24 mouse cellular contexts compared by ENCODE assay signal in genomic region chr19:45479548-45479947, GRCm38 (mm10).
"Had no signal": no experiment of that assay in that cellular context is flagged by ENCODE, and none has a peak within 500 bp of the region (broad histone marks: within the 10 kb centered on the region; RNA-seq: fewer than 3 reads in every experiment).

No protein-coding gene starts in this region.

- H3K4me3 ChIP-seq: heart, embryonic 10.5 days; heart, embryonic 12.5 days; hindbrain, embryonic 10.5 days; hindbrain, embryonic 12.5 days; intestine, embryonic 15.5 days; kidney, embryonic 15.5 days; limb, embryonic 13.5 days; limb, embryonic 15.5 days; liver, embryonic 12.5 days had no signal

- H3K27me3 ChIP-seq: heart, embryonic 12.5 days; hindbrain, embryonic 12.5 days; intestine, embryonic 15.5 days; kidney, embryonic 15.5 days; limb, embryonic 15.5 days; liver, embryonic 12.5 days had no signal

- H3K4me2 ChIP-seq: heart, embryonic 12.5 days; hindbrain, embryonic 12.5 days; hindbrain, embryonic 14.5 days; intestine, embryonic 15.5 days; kidney, embryonic 15.5 days; limb, embryonic 13.5 days; limb, embryonic 15.5 days; liver, embryonic 12.5 days had no signal

- H3K9ac ChIP-seq: heart, embryonic 12.5 days; hindbrain, embryonic 12.5 days; hindbrain, embryonic 14.5 days; intestine, embryonic 15.5 days; kidney, embryonic 15.5 days; limb, embryonic 13.5 days; limb, embryonic 15.5 days; liver, embryonic 12.5 days; liver, embryonic 14.5 days had no signal

- H3K9me3 ChIP-seq: heart, embryonic 10.5 days; heart, embryonic 12.5 days; hindbrain, embryonic 10.5 days; hindbrain, embryonic 12.5 days; intestine, embryonic 15.5 days; kidney, embryonic 15.5 days; limb, embryonic 13.5 days; limb, embryonic 15.5 days; liver, embryonic 12.5 days had no signal

- ATAC-seq: hindbrain, embryonic 16.5 days; inflammation-experienced regulatory T-cells, adult 6 months; intestine, embryonic 15.5 days; liver, embryonic 12.5 days had no signal

- H3K27ac ChIP-seq: heart, embryonic 10.5 days; hindbrain, embryonic 10.5 days; hindbrain, embryonic 12.5 days; hindbrain, embryonic 14.5 days; intestine, embryonic 15.5 days; kidney, embryonic 15.5 days; kidney, postnatal 0 days; limb, embryonic 13.5 days; limb, embryonic 15.5 days; liver, embryonic 12.5 days; liver, embryonic 14.5 days had no signal

- H3K4me1 ChIP-seq: heart, embryonic 12.5 days; intestine, embryonic 15.5 days; liver, embryonic 12.5 days had no signal

- DNase-seq: gastrocnemius, postnatal 10 days; gastrocnemius, postnatal 36 days; heart, postnatal 10 days; heart, postnatal 4 days; kidney, adult 11 months; kidney, adult 2 months; kidney, adult 9 months; kidney, postnatal 14 days; kidney, postnatal 36 days; left cerebral cortex, postnatal 4 days had no signal

- H3K36me3 ChIP-seq: heart, embryonic 10.5 days; heart, embryonic 12.5 days; hindbrain, embryonic 10.5 days; hindbrain, embryonic 12.5 days; intestine, embryonic 15.5 days; kidney, embryonic 15.5 days; limb, embryonic 13.5 days; limb, embryonic 15.5 days had no signal
